Mouse (Mus musculus) midbrain, postnatal 0 days (tissue): ENCODE results near the gene Zfand2a. TPM values are rescaled to one million over a fixed set of nuclear protein-coding genes. Genes with fewer than 3 reads are reported as not detected.
A peak's percentile ranks its signal among the peaks of the same experiment; 100 is the strongest.

ENCODE experiments used
- ATAC-seq: fragments of 200-750 bp; cut with Nextera tagmentation; 2 replicates; pipeline ENCODE4 v1.8.0; 2017; ENCODE audit warnings: moderate number of reproducible peaks, mild to moderate bottlenecking, moderate TSS enrichment, moderate library complexity; ENCODE audit not compliant: low FRiP score
- DNase-seq: peaks from one replicate; pipeline ENCODE4 v3.0.0-alpha.2; 2015; ENCODE audit warnings: low spot score
- H3K27ac ChIP-seq: fragments of 300-500 bp; sonication (generic); 2 replicates; pipeline ENCODE4 v1.5.1; 2014; ENCODE audit warnings: low read depth, mild to moderate bottlenecking, low read length, mixed read lengths
- H3K27me3 ChIP-seq: fragments of 300-500 bp; sonication (generic); 2 replicates; pipeline ENCODE4 v1.6.1; 2014; ENCODE audit warnings: low read length, control low read depth, mixed read lengths; ENCODE audit not compliant: insufficient read depth
- H3K36me3 ChIP-seq: fragments of 300-500 bp; sonication (generic); 2 replicates; pipeline ENCODE4 v1.6.1; 2014; ENCODE audit warnings: low read length, control low read depth, mixed read lengths; ENCODE audit not compliant: insufficient read depth
- H3K4me1 ChIP-seq: fragments of 300-500 bp; sonication (generic); 2 replicates; pipeline ENCODE4 v1.6.1; 2014; ENCODE audit warnings: mild to moderate bottlenecking, control low read depth, antibody characterized with exemption, low read length, mixed read lengths; ENCODE audit not compliant: insufficient read depth
- H3K4me2 ChIP-seq: fragments of 300-500 bp; sonication (generic); 2 replicates; pipeline ENCODE4 v1.6.1; 2014; ENCODE audit warnings: low read depth, mild to moderate bottlenecking, low read length, mixed read lengths; ENCODE audit not compliant: poor library complexity, severe bottlenecking
- H3K4me3 ChIP-seq: fragments of 300-500 bp; sonication (generic); 2 replicates; pipeline ENCODE4 v1.5.1; 2014; ENCODE audit warnings: low read depth, mild to moderate bottlenecking, low read length, moderate library complexity
- H3K9ac ChIP-seq: fragments of 300-500 bp; sonication (generic); replicated peaks from 2 replicates; pipeline ENCODE4 v1.6.1; 2014; ENCODE audit warnings: mild to moderate bottlenecking, low read length, moderate library complexity, mixed read lengths; ENCODE audit not compliant: poor library complexity, severe bottlenecking
- H3K9me3 ChIP-seq: fragments of 300-500 bp; sonication (generic); 2 replicates; pipeline ENCODE4 v1.6.1; 2016; ENCODE audit warnings: low read length, control low read depth
- CTCF ChIP-seq: IDR thresholded peaks from 2 replicates; pipeline ENCODE4 v1.5.1; 2016; ENCODE audit warnings: antibody characterized with exemption, mild to moderate bottlenecking
- whole genome bisulfite sequencing: fragments of 180-500 bp; shearing (Covaris S2); extraction: QIAGEN DNeasy Blood & Tissue Kit; methylation state at CpG from one replicate; pipeline ENCODE4 v1.1.7; 2014; 5-methylcytosine and 5-hydroxymethylcytosine counted together
- polyA plus RNA-seq: library from polyadenylated mRNA; unstranded; fragments of >200 nt; fragmentation: Nextera tagmentation; extraction: Ambion mirVana; gene quantifications from 2 replicates; pipeline ENCODE4 v1.2.1, GENCODE M21; 2015
- total RNA-seq: library from RNA; depleted of rRNA; stranded (reverse); fragments of >200 nt; gene quantifications from 2 replicates; pipeline ENCODE4 v1.2.3, GENCODE M21; 2014

The Zfand2a gene
- total and polyA plus RNA-seq, 2 experiments from 2014 or later: 35.0 to 60.6 TPM

DNA sequence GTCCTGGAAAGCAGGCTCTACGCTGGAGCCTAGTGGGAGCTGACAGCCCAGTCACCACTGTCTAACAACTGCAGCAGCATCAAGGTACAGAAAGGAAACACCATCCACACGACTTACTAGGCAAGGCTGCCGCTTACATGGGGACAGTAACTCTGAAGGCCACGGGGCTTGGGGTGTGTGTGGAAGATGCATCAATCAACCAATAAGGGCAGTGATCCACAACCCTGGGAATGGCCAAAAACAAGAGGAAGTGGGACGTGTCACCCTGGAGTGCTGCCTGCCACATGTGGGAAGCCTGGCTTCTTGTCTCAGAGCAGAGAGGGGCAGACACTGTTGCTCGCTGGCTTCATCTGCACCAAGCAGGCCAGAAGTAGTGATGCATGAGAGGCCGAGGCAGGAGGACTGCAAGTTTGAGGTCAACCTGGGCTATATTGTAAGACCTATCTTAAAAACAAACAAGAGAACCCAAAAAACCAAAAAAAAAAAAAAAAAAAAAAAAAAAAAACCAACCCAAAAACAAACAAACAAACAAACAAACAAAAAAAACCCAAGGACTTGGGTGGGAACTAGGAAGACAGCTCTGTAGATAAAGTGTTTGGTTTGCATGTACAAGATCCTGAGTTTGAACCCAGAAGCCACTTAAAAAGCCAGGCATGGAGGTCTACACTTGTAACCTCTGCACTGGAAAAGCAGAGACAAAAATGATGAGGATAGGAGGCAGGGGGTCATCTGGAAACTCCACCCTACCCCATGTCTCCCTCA is 51.4 kb downstream of the Zfand2a start:
- Histone ChIP-seq H3K4me2 (no peak overlapping the region), H3K9me3 (no peaks in the 10 kb centered on the region), H3K9ac (no peak overlapping the region), H3K27ac (no peak overlapping the region; the same call in 1 of the 2 replicates), H3K27me3 (no peaks in the 10 kb centered on the region), H3K4me1 (peaks cover 21% of the 10 kb centered on the region), H3K36me3 (no peaks in the 10 kb centered on the region), H3K4me3 (no peak overlapping the region)
- no peak for TF ChIP-seq CTCF
- DNase-seq (no peak), ATAC-seq (no peak)
- WGBS: 63% methylated on average over 7 of the region's 7 CpGs

DNA sequence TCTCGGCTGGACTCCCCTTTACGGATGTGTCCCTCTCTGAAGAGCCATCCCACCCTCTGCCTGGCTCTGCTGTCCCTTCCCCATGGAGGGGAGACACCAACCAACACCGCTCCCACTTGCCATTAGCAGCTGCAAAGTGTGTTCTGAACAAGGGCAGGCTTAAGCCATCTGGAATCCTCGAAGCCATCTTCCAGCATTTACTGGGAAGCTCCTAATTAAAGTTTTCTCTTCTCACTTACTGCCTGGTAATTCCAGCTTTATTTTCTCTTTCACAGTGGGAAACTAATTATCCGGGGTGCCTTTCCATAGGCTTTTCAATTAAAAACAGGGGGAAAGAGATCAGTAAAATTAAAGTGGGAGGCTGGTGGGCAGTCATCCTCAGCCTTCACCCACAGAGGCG is 52.0 kb downstream of the Zfand2a start:
- Histone ChIP-seq H3K27me3 (no peaks in the 10 kb centered on the region), H3K9me3 (no peaks in the 10 kb centered on the region), H3K4me3 (no peak overlapping the region), H3K36me3 (no peaks in the 10 kb centered on the region), H3K4me1 (peaks cover 21% of the 10 kb centered on the region), H3K27ac (no peak overlapping the region; the same call in 1 of the 2 replicates), H3K9ac (no peak overlapping the region), H3K4me2 (no peak overlapping the region)
- TF ChIP-seq CTCF: no peak
- 43% methylated on average over 6 of the region's 6 CpGs for WGBS
- no peak for DNase-seq
- no peak for ATAC-seq

DNA sequence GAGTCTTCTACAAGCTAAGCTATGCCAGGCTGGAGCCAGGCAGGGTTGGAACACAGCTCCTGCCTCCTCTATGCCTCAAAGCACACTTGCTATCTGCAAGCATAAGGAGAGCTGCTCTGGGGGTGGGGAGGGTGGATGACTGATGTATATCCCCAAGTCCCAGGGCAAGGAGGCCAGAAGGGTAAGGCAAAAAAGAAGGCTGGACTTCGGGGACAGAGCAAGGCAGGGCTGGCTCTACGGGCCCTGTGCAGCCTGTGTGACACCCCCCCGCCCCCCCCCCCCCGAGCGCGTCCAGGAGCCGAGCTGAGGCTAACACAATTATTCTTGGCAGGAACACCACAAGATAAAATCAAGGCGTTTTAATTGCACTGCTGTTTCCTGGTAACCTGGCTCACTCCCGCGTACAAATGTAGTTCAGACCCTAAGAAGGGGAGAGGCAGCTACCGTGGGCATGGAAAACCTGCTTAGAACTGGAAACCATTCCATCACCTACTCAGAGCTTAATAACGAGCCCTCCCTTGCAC is 54.5 kb downstream of the Zfand2a start:
- ATAC-seq (no peak), DNase-seq (no peak)
- H3K4me3 ChIP-seq: no peak overlapping the region
- peaks cover 13% of the 10 kb centered on the region for H3K4me1 ChIP-seq
- no peaks in the 10 kb centered on the region for H3K27me3 ChIP-seq
- H3K4me2 ChIP-seq: no peak overlapping the region
- 0 out of 2 replicates have a peak overlapping the region, but pooled peaks have one; percentile 47 for H3K27ac ChIP-seq
- no peak overlapping the region for H3K9ac ChIP-seq
- WGBS: 40% methylated on average over 12 of the region's 12 CpGs
- no peaks in the 10 kb centered on the region for H3K36me3 ChIP-seq
- no peak for TF ChIP-seq CTCF
- no peaks in the 10 kb centered on the region for H3K9me3 ChIP-seq

- Histone ChIP-seq H3K9ac (no peak overlapping the region), H3K27me3 (no peaks in the 10 kb centered on the region), H3K36me3 (no peaks in the 10 kb centered on the region), H3K4me3 (no peak overlapping the region), H3K27ac (no peak overlapping the region), H3K4me2 (no peak overlapping the region), H3K9me3 (no peaks in the 10 kb centered on the region), H3K4me1 (peaks cover 4% of the 10 kb centered on the region; the same call in 1 of the 2 replicates)
- DNase-seq: peak; percentile 58
- ATAC-seq: no peak
- no peak for TF ChIP-seq CTCF
- 72% methylated on average over 9 of the region's 9 CpGs for WGBS
Observed at GRCm38 (mm10) chr5:139427989-139428388, 56.4 kb downstream of the Zfand2a start.

- Histone ChIP-seq H3K36me3 (no peaks in the 10 kb centered on the region), H3K27ac (no peak overlapping the region), H3K9ac (no peak overlapping the region), H3K27me3 (no peaks in the 10 kb centered on the region), H3K4me2 (no peak overlapping the region), H3K9me3 (no peaks in the 10 kb centered on the region), H3K4me3 (no peak overlapping the region), H3K4me1 (peaks cover 4% of the 10 kb centered on the region; the same call in 1 of the 2 replicates)
- 89% methylated on average over 9 of the region's 9 CpGs for WGBS
- ATAC-seq: no peak
- no peak for DNase-seq
- no peak for TF ChIP-seq CTCF
Observed at GRCm38 (mm10) chr5:139427001-139427400, 57.3 kb downstream of the Zfand2a start.

- Histone ChIP-seq H3K9ac (no peak overlapping the region), H3K36me3 (no peaks in the 10 kb centered on the region), H3K4me2 (no peak overlapping the region), H3K4me3 (no peak overlapping the region), H3K27ac (no peak overlapping the region), H3K27me3 (no peaks in the 10 kb centered on the region), H3K9me3 (no peaks in the 10 kb centered on the region), H3K4me1 (peaks cover 4% of the 10 kb centered on the region; the same call in 1 of the 2 replicates)
- WGBS: 88% methylated on average over 9 of the region's 9 CpGs
- DNase-seq (no peak), ATAC-seq (no peak)
- no peak for TF ChIP-seq CTCF
Observed at GRCm38 (mm10) chr5:139425198-139425597, 59.2 kb downstream of the Zfand2a start.
